Mouse (Mus musculus): ENCODE measurements around the gene Gm30083. TPM values are rescaled to one million over a fixed set of nuclear protein-coding genes. Genes with fewer than 3 reads are reported as not detected.

Gm30083 gene
- polyA plus RNA-seq, 1 experiment = 0.19 TPM

- Histone ChIP-seq H3K36me3 (ENCODE audit: control insufficient read depth, insufficient read depth) (no peaks in the 10 kb centered on the region), H3K27me3 (ENCODE audit: control insufficient read depth, insufficient read depth, insufficient read length) (peaks cover 11% of the 10 kb centered on the region), H3K4me2 (ENCODE audit: low read depth) (no peak overlapping the region), H3K4me3 (no peak overlapping the region), H3K79me2 (ENCODE audit: control insufficient read depth, insufficient read depth) (no peaks in the 10 kb centered on the region), H3ac (ENCODE audit: control insufficient read depth, insufficient read length) (no peak overlapping the region)
- TF ChIP-seq REST (IDR thresholded peaks at IDR 0.05; ENCODE audit: insufficient read depth, insufficient read length) = no peak
- no peak for TF ChIP-seq MYOD1 (IDR thresholded peaks at IDR 0.05; ENCODE audit: control insufficient read depth in 1 of 3, insufficient read length in 2 of 3, low read depth in 2 of 3)
- TF ChIP-seq MYOG (IDR thresholded peaks at IDR 0.05; ENCODE audit: control insufficient read depth in 1 of 3, insufficient read depth in 1 of 3, insufficient read length in 2 of 3, low read depth in 2 of 3) = no peak
- TF ChIP-seq POLR2A (IDR thresholded peaks at IDR 0.05; ENCODE audit: insufficient read length, low read depth) = no peak
- no peak for TF ChIP-seq SRF (IDR thresholded peaks at IDR 0.05; ENCODE audit: control insufficient read depth, insufficient read length, low read depth)
- TF ChIP-seq CEBPB (IDR thresholded peaks at IDR 0.05; ENCODE audit: insufficient read depth, poor library complexity, severe bottlenecking) = no peak
- no peak for TF ChIP-seq POLR2AphosphoS2 (IDR thresholded peaks at IDR 0.05; ENCODE audit: insufficient read length, low read depth)
- TF ChIP-seq MAX (IDR thresholded peaks at IDR 0.05; ENCODE audit: low read depth) = no peak
- TF ChIP-seq E2F4 (IDR thresholded peaks at IDR 0.05; ENCODE audit: insufficient read depth) = no peak
Measured at GRCm38 (mm10) chr14:33956055-33956454, 58.9 kb downstream of the Gm30083 start.

GRCm38 (mm10) chr14:33953761-33954160 is 61.2 kb downstream of the Gm30083 start, which contains the start of gene Rbp3:
Rbp3 (plus strand) TSS chr14:33954003.
- H3K79me2 ChIP-seq (ENCODE audit: control insufficient read depth, insufficient read depth) = no peaks in the 10 kb centered on the region
- H3ac ChIP-seq (ENCODE audit: control insufficient read depth, insufficient read length) = no peak within 1 kb of the TSS
- H3K4me2 ChIP-seq (ENCODE audit: low read depth) = no peak within 1 kb of the TSS
- H3K36me3 ChIP-seq (ENCODE audit: control insufficient read depth, insufficient read depth) = no peaks in the 10 kb centered on the region
- TF ChIP-seq TCF3 (IDR thresholded peaks at IDR 0.05; ENCODE audit: insufficient read length, low read depth) = no peak
- TF ChIP-seq TCF12 (IDR thresholded peaks at IDR 0.05; ENCODE audit: insufficient read depth, poor library complexity, severe bottlenecking) = no peak
- no peak for TF ChIP-seq SRF (IDR thresholded peaks at IDR 0.05; ENCODE audit: control insufficient read depth, insufficient read length, low read depth)
- TF ChIP-seq POLR2AphosphoS2 (IDR thresholded peaks at IDR 0.05; ENCODE audit: insufficient read length, low read depth) = no peak
- TF ChIP-seq MYOD1 (IDR thresholded peaks at IDR 0.05; ENCODE audit: control insufficient read depth in 1 of 3, insufficient read length in 2 of 3, low read depth in 2 of 3) = no peak
- no peak for TF ChIP-seq USF1 (IDR thresholded peaks at IDR 0.05; ENCODE audit: low read depth)
- no peak for TF ChIP-seq POLR2A (IDR thresholded peaks at IDR 0.05; ENCODE audit: insufficient read length, low read depth)
- no peak for TF ChIP-seq MAX (IDR thresholded peaks at IDR 0.05; ENCODE audit: low read depth)
- TF ChIP-seq MYOG (IDR thresholded peaks at IDR 0.05; ENCODE audit: control insufficient read depth in 1 of 3, insufficient read depth in 1 of 3, insufficient read length in 2 of 3, low read depth in 2 of 3) = no peak
- no peak for TF ChIP-seq REST (IDR thresholded peaks at IDR 0.05; ENCODE audit: insufficient read depth, insufficient read length)
- no peak for TF ChIP-seq CEBPB (IDR thresholded peaks at IDR 0.05; ENCODE audit: insufficient read depth, poor library complexity, severe bottlenecking)
- no peak for TF ChIP-seq E2F4 (IDR thresholded peaks at IDR 0.05; ENCODE audit: insufficient read depth)
- peaks cover 17% of the 10 kb centered on the region for H3K27me3 ChIP-seq (ENCODE audit: control insufficient read depth, insufficient read depth, insufficient read length)
- no peak within 1 kb of the TSS for H3K4me3 ChIP-seq

DNA sequence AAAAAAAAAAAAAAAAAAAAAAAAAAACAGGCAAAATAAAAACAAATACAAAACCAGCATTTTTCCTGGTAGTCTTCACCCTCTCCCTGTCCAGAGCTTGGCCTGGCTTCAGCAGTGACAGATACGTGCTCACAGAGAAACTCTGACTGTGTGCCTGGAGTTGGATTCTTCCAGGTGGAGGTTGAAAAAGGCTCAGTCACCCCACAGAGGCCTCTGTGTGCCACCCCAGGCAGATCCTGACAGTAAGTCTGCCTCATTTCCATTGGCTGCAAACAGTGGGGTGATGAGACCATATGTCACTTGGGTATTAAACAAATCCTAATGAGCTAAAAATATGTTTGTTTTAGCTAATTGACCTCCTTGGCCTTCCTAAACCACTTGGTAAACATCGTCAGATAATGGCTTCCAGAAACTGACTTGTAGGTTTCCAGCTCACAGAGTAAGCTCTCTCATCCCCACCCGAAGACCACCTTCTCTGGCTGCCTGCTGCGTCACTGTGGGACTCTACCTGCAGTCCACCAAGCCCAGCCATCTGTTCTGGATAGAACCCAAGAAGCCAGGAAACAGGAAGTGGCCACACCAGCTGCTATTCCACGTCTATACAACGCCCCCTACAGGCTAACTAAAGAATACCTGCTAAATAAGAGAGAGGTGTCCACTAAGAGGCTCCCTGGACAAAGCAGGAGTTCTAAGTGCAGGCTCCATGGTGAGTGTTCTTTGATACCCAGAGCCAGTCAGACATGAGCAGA is 62.6 kb downstream of the Gm30083 start:
- Histone ChIP-seq H3K36me3 (ENCODE audit: control insufficient read depth, insufficient read depth) (no peaks in the 10 kb centered on the region), H3K4me3 (no peak overlapping the region), H3ac (ENCODE audit: control insufficient read depth, insufficient read length) (no peak overlapping the region), H3K79me2 (ENCODE audit: control insufficient read depth, insufficient read depth) (no peaks in the 10 kb centered on the region), H3K27me3 (ENCODE audit: control insufficient read depth, insufficient read depth, insufficient read length) (peaks cover 17% of the 10 kb centered on the region), H3K4me2 (ENCODE audit: low read depth) (no peak overlapping the region)
- no peak for TF ChIP-seq TCF3 (IDR thresholded peaks at IDR 0.05; ENCODE audit: insufficient read length, low read depth)
- TF ChIP-seq REST (IDR thresholded peaks at IDR 0.05; ENCODE audit: insufficient read depth, insufficient read length) = no peak
- no peak for TF ChIP-seq MYOD1 (IDR thresholded peaks at IDR 0.05; ENCODE audit: control insufficient read depth in 1 of 3, insufficient read length in 2 of 3, low read depth in 2 of 3)
- TF ChIP-seq MAX (IDR thresholded peaks at IDR 0.05; ENCODE audit: low read depth) = no peak
- TF ChIP-seq CEBPB (IDR thresholded peaks at IDR 0.05; ENCODE audit: insufficient read depth, poor library complexity, severe bottlenecking) = no peak
- TF ChIP-seq E2F4 (IDR thresholded peaks at IDR 0.05; ENCODE audit: insufficient read depth) = no peak
- TF ChIP-seq TCF12 (IDR thresholded peaks at IDR 0.05; ENCODE audit: insufficient read depth, poor library complexity, severe bottlenecking) = no peak
- no peak for TF ChIP-seq USF1 (IDR thresholded peaks at IDR 0.05; ENCODE audit: low read depth)
- TF ChIP-seq MYOG (IDR thresholded peaks at IDR 0.05; ENCODE audit: control insufficient read depth in 1 of 3, insufficient read depth in 1 of 3, insufficient read length in 2 of 3, low read depth in 2 of 3) = no peak
- TF ChIP-seq POLR2AphosphoS2 (IDR thresholded peaks at IDR 0.05; ENCODE audit: insufficient read length, low read depth) = no peak

DNA sequence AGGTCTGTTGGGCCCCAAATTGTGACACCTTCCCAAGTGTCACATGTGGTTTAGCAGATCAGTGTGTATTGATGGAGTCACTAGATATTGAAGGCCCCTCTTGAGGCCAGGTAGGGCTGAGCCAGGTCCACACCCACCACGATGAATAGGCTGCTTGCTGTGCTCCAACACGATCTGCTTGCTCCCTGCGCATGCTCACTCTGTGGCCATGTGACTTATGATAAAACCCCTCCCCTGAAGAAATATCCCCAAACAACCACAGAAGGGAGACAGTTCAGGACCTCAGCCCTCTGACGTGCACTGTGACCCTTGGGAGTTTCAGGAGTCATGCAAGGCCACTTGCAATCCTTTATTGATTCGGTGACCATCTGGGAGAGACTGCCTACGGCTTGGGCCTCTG is 68.9 kb downstream of the Gm30083 start:
- Histone ChIP-seq H3K27me3 (ENCODE audit: control insufficient read depth, insufficient read depth, insufficient read length) (peaks cover 6% of the 10 kb centered on the region), H3ac (ENCODE audit: control insufficient read depth, insufficient read length) (no peak overlapping the region), H3K36me3 (ENCODE audit: control insufficient read depth, insufficient read depth) (no peaks in the 10 kb centered on the region), H3K4me2 (ENCODE audit: low read depth) (no peak overlapping the region), H3K79me2 (ENCODE audit: control insufficient read depth, insufficient read depth) (no peaks in the 10 kb centered on the region), H3K4me3 (no peak overlapping the region)
- TF ChIP-seq SRF (IDR thresholded peaks at IDR 0.05; ENCODE audit: control insufficient read depth, insufficient read length, low read depth) = no peak
- no peak for TF ChIP-seq POLR2AphosphoS2 (IDR thresholded peaks at IDR 0.05; ENCODE audit: insufficient read length, low read depth)
- TF ChIP-seq TCF12 (IDR thresholded peaks at IDR 0.05; ENCODE audit: insufficient read depth, poor library complexity, severe bottlenecking) = no peak
- TF ChIP-seq E2F4 (IDR thresholded peaks at IDR 0.05; ENCODE audit: insufficient read depth) = no peak
- no peak for TF ChIP-seq MYOG (IDR thresholded peaks at IDR 0.05; ENCODE audit: control insufficient read depth in 1 of 3, insufficient read depth in 1 of 3, insufficient read length in 2 of 3, low read depth in 2 of 3)
- no peak for TF ChIP-seq CEBPB (IDR thresholded peaks at IDR 0.05; ENCODE audit: insufficient read depth, poor library complexity, severe bottlenecking)
- no peak for TF ChIP-seq REST (IDR thresholded peaks at IDR 0.05; ENCODE audit: insufficient read depth, insufficient read length)
- TF ChIP-seq MAX (IDR thresholded peaks at IDR 0.05; ENCODE audit: low read depth) = no peak
- no peak for TF ChIP-seq TCF3 (IDR thresholded peaks at IDR 0.05; ENCODE audit: insufficient read length, low read depth)
- TF ChIP-seq MYOD1 (IDR thresholded peaks at IDR 0.05; ENCODE audit: control insufficient read depth in 1 of 3, insufficient read length in 2 of 3, low read depth in 2 of 3) = no peak
- TF ChIP-seq USF1 (IDR thresholded peaks at IDR 0.05; ENCODE audit: low read depth) = no peak
- TF ChIP-seq POLR2A (IDR thresholded peaks at IDR 0.05; ENCODE audit: insufficient read length, low read depth) = no peak

Data from myocyte (in vitro differentiated cells).